Mouse (Mus musculus): Measurements from ENCODE around the gene Tm9sf2. TPM values are rescaled to one million over a fixed set of nuclear protein-coding genes. Genes with fewer than 3 reads are reported as not detected.

Tm9sf2 gene
- total and polyA plus RNA-seq, 2 experiments from 2014 or later: 84.3 to 104 TPM

DNA sequence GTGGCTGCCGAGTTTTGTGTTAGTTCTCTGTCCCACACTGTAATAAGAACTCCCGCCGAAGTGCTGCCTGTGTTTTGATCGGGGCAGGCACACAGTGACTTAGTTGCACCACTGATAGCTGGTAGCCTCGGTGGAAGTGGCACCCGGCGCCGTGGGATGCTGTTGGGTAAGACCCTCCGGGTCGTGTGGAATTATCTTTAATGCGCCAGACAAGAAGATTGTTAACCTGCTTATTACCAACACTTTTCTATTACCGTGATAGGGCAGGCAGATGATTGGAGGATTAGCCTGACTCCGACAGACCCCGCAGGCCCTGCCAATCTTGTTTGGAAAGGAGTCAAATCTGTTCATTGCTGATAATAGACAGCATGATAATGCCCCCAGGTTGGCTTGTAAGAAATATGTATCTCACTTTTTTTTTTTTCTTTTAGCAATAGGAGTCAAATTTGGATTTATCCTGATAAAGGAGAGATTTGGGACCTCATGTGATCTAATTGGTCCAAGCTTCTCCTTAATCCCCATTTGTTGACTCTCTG lies 69.5 kb downstream of the Tm9sf2 start:
- Histone ChIP-seq H3K4me2 (ENCODE audit: low read depth) (no peak overlapping the region), H3K4me1 (ENCODE audit: insufficient read depth) (no peaks in the 10 kb centered on the region), H3K36me3 (ENCODE audit: insufficient read depth) (no peaks in the 10 kb centered on the region), H3K9me3 (ENCODE audit: low read length) (no peaks in the 10 kb centered on the region), H3K27me3 (ENCODE audit: insufficient read depth, low read length) (no peaks in the 10 kb centered on the region), H3K4me3 (ENCODE audit: low read depth, low read length) (no peak overlapping the region), H3K9ac (no peak overlapping the region), H3K27ac (ENCODE audit: low read depth, low read length) (no peak overlapping the region)
- ATAC-seq (no peak), DNase-seq (no peak)
- 71% methylated on average over 14 of the region's 14 CpGs for WGBS
- TF ChIP-seq CTCF (IDR thresholded peaks at IDR 0.05; ENCODE audit: low read depth): no peak

DNA sequence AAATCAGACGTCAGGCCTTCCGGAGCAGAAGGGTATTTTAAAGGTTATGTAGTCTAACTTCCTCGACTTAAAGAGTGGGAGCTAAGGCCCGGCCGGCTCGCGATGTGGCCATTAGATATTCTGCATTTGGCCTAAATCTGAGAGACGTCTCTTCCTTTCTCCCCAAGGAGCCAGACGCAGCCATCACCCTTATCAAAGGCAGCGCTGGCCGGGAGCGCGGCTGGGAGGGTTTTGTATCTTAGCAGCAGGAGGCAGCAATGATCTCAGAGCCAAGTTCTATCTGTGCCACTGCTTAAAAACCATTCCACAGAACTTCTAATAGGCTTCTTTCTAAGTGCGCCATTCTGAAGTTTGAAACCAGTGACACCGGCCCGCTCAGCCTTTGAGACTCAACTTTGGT lies 72.4 kb downstream of the Tm9sf2 start:
- Histone ChIP-seq H3K9me3 (ENCODE audit: low read length) (no peaks in the 10 kb centered on the region), H3K4me3 (ENCODE audit: low read depth, low read length) (no peak overlapping the region), H3K4me2 (ENCODE audit: low read depth) (no peak overlapping the region), H3K4me1 (ENCODE audit: insufficient read depth) (no peaks in the 10 kb centered on the region), H3K9ac (no peak overlapping the region), H3K36me3 (ENCODE audit: insufficient read depth) (no peaks in the 10 kb centered on the region), H3K27ac (ENCODE audit: low read depth, low read length) (no peak overlapping the region), H3K27me3 (ENCODE audit: insufficient read depth, low read length) (no peaks in the 10 kb centered on the region)
- TF ChIP-seq CTCF (IDR thresholded peaks at IDR 0.05; ENCODE audit: low read depth): no peak
- 34% methylated on average over 16 of the region's 16 CpGs for WGBS
- ATAC-seq: peak; percentile 23; the same call in 1 of the 2 replicates
- peak; percentile 30 for DNase-seq

DNA sequence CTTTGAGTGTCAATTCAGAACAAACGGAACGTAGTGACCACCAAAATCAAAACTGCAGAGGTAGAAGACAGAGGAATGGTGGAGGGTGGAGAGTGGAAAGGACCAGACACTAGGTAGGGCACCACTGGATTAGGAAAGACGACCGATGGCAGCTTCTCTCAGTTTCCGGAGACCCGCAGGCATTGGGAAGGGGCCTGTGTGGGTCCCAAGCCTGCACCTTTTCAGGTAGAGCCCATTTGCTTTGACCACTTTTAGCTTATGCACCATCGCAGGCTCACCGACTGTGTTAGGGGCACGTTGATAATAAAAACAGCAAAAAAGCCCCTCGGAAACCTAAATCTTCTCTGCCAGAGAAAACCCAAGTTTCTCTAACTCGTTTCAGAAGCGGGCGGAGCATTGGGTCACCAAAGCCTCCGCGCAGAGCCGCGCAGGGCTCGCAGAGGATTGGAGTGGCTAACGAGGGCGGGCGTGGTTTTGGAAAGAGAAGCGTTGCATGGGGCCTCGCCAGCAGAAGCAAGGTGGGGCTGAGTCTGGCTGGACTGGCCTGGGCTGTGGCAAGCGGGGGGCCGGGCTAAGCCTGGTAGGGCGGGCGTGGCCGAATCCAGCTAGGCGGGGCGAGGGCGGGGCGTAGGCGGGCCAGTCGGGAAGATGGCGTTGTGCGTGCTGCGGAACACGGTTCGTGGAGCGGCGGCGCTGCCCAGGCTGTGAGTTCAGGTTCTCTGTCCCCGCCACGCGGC lies 74.4 kb downstream of the Tm9sf2 start, which contains the start of gene Clybl:
Clybl (plus strand) TSS at position 627 of the 737 bp plus-strand sequence.
- Histone ChIP-seq H3K4me2 (ENCODE audit: low read depth) (peak within 1 kb of the TSS; percentile 76), H3K4me1 (ENCODE audit: insufficient read depth) (no peaks in the 10 kb centered on the region), H3K27ac (ENCODE audit: low read depth, low read length) (no peak within 1 kb of the TSS), H3K9me3 (ENCODE audit: low read length) (no peaks in the 10 kb centered on the region), H3K9ac (peak within 1 kb of the TSS; percentile 61), H3K27me3 (ENCODE audit: insufficient read depth, low read length) (no peaks in the 10 kb centered on the region), H3K36me3 (ENCODE audit: insufficient read depth) (no peaks in the 10 kb centered on the region), H3K4me3 (ENCODE audit: low read depth, low read length) (peak within 1 kb of the TSS; percentile 62)
- DNase-seq (peak; percentile 80), ATAC-seq (peak; percentile 96)
- no peak for TF ChIP-seq CTCF (IDR thresholded peaks at IDR 0.05; ENCODE audit: low read depth)
- 3% methylated on average over 36 of the region's 45 CpGs for WGBS

DNA sequence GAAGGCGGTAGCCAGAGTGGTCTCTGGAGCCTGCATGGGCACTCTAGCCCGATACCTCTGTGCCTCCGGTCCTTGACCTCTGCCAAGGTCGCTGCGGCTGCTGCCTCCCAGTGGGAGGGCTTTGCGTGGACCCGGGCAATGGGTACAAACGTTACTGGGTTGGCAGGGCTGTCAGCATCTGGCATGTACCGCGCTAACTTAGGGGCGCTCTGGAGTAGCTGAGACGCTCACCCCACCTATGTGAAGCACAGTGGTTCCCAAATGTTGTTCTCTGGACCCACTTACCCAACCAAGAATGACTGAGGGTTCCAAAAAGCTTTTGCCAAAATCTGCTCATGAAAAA lies 74.9 kb downstream of the Tm9sf2 start:
- peak; percentile 46 for TF ChIP-seq CTCF (IDR thresholded peaks at IDR 0.05; ENCODE audit: low read depth)
- Histone ChIP-seq H3K4me2 (ENCODE audit: low read depth) (peak overlapping the region; percentile 76), H3K27me3 (ENCODE audit: insufficient read depth, low read length) (no peaks in the 10 kb centered on the region), H3K9me3 (ENCODE audit: low read length) (no peaks in the 10 kb centered on the region), H3K4me3 (ENCODE audit: low read depth, low read length) (peak overlapping the region; percentile 62), H3K4me1 (ENCODE audit: insufficient read depth) (no peaks in the 10 kb centered on the region), H3K27ac (ENCODE audit: low read depth, low read length) (no peak overlapping the region), H3K36me3 (ENCODE audit: insufficient read depth) (no peaks in the 10 kb centered on the region), H3K9ac (peak overlapping the region; percentile 61)
- ATAC-seq: peak; percentile 36
- under 1% methylated on average over 12 of the region's 12 CpGs for WGBS
- no peak for DNase-seq

DNA sequence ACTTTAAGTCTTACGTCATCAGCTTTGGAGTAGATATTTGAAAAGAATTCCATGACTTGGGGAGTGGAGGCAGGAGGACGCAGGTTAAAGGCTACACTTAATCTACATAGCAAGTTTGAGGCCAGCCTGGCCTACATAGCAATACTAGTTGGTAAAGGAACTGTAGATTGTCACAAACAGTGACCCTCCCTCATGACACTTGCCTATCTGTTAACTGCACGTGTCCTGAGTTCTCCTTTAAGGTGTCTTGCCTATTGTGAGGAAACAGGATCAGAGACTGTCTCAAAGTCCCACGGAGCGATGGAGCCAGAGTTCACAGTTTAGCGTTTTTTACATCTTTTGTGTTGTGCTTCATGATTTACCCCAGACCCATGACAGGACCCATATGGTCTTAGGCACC lies 75.4 kb downstream of the Tm9sf2 start:
- no peak for TF ChIP-seq CTCF (IDR thresholded peaks at IDR 0.05; ENCODE audit: low read depth)
- 83% methylated on average over 6 of the region's 6 CpGs for WGBS
- Histone ChIP-seq H3K36me3 (ENCODE audit: insufficient read depth) (no peaks in the 10 kb centered on the region), H3K9ac (no peak overlapping the region; the same call in 1 of the 2 replicates), H3K4me2 (ENCODE audit: low read depth) (peak overlapping the region; percentile 76; the same call in 1 of the 2 replicates), H3K9me3 (ENCODE audit: low read length) (no peaks in the 10 kb centered on the region), H3K4me3 (ENCODE audit: low read depth, low read length) (no peak overlapping the region; the same call in 1 of the 2 replicates), H3K4me1 (ENCODE audit: insufficient read depth) (no peaks in the 10 kb centered on the region), H3K27me3 (ENCODE audit: insufficient read depth, low read length) (no peaks in the 10 kb centered on the region), H3K27ac (ENCODE audit: low read depth, low read length) (no peak overlapping the region)
- ATAC-seq: no peak
- no peak for DNase-seq

DNA sequence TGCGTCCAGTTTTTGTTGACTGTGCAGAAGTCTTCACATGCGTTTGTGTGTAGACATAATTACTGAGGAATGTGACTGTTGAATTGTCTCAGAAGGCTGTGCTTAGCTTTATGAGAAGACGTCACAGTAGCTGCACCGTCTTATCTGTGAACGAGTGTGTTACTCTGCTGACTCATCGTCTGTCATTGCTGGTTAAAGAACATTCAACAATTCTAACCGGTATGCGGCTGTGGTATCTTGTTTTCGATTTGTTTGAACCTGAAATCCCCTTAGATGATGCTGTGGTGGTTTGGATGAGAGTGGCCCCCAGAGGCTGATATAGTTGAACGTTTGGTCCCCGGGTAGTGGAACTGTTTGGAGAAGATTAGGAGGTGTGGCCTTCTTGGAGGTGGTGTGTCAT lies 77.1 kb downstream of the Tm9sf2 start:
- no peaks in the 10 kb centered on the region for H3K4me1 ChIP-seq (ENCODE audit: insufficient read depth)
- no peak overlapping the region for H3K27ac ChIP-seq (ENCODE audit: low read depth, low read length)
- ATAC-seq (no peak), DNase-seq (no peak)
- H3K4me2 ChIP-seq (ENCODE audit: low read depth): no peak overlapping the region
- no peak for TF ChIP-seq CTCF (IDR thresholded peaks at IDR 0.05; ENCODE audit: low read depth)
- no peaks in the 10 kb centered on the region for H3K36me3 ChIP-seq (ENCODE audit: insufficient read depth)
- WGBS: 86% methylated on average over 11 of the region's 11 CpGs
- H3K9me3 ChIP-seq (ENCODE audit: low read length): no peaks in the 10 kb centered on the region
- no peaks in the 10 kb centered on the region for H3K27me3 ChIP-seq (ENCODE audit: insufficient read depth, low read length)
- H3K4me3 ChIP-seq (ENCODE audit: low read depth, low read length): no peak overlapping the region
- H3K9ac ChIP-seq: no peak overlapping the region

DNA sequence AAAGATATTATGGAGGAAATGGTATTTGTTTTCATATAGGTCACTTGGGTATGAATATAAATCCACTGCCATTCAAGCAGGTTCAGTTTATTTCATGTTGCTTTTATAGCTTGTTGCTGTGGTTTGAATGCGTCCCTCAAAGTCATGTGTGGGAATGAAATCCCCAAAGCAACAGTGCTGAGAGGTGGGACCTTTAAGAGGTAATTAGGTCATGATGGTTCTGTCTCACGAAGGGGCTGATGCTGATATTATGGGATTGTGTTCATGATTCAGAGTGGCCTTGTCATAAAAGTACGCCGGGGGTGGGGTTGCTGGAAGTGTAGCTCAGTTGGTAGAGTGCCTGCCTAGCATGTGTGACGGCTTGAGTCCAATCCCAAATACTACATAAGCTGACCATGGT lies 81.4 kb downstream of the Tm9sf2 start:
- Histone ChIP-seq H3K4me2 (ENCODE audit: low read depth) (no peak overlapping the region), H3K36me3 (ENCODE audit: insufficient read depth) (no peaks in the 10 kb centered on the region), H3K27me3 (ENCODE audit: insufficient read depth, low read length) (no peaks in the 10 kb centered on the region), H3K4me1 (ENCODE audit: insufficient read depth) (no peaks in the 10 kb centered on the region), H3K9ac (no peak overlapping the region), H3K27ac (ENCODE audit: low read depth, low read length) (no peak overlapping the region), H3K4me3 (ENCODE audit: low read depth, low read length) (no peak overlapping the region), H3K9me3 (ENCODE audit: low read length) (no peaks in the 10 kb centered on the region)
- no peak for TF ChIP-seq CTCF (IDR thresholded peaks at IDR 0.05; ENCODE audit: low read depth)
- 89% methylated on average over 5 of the region's 5 CpGs for WGBS
- DNase-seq (no peak), ATAC-seq (no peak)

All from forebrain, postnatal 0 days (tissue).